Mouse (Mus musculus): ENCODE results near the gene Clptm1.

Clptm1 gene

DNA sequence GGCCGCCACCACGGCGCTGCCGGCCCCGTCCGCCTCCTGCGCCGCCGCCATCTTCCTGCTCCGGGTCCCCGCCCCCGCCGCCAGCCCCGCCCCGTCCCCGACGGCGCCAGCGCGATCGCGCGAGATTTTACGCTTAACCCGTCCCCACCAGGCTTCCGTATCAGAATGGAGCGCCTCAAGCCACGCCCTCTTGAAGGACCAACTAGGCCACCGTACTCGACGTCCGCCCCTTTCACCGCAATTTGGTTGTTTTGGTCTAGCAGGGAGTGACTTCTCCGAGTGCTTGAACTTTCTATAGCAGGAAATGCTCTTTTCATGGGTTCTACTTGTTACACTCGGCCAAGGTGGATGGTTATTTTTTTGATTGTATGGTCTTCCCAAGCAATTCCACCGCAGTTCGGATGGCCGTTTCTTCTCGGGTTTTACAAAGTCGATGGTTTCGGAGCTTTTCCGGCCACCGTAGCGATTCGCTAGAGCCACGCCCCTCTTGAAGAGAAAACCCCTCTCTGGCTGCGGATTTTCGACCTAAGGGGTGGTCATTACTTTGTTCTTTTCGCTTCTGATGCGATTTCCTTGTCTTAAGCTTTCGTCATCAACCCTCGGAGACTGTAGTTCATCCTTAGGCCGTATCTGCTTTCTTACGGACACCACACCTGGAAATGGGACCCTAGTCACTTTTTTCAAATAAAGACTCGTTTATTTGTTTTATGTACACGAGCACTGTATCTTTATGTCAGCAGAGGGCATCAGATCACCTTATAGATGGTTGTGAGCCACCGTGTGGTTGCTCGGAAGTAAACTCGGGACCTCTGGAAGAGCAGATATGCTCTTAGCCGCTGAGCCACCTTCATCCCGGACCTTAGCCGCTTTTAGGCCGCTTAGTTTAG lies at the start of gene Clptm1:
TSS of gene Clptm1 (minus strand) at position 79 of the 887 bp plus-strand sequence.
- in situ Hi-C loops (cut with MboI; ENCODE audit: unreplicated experiment in 2 of 2), result loop anchor here (5.0 to 10.0 kb wide), 6 partner anchors 37 to 207 kb away; partner anchors contain the start of gene Cblc (in 1 of the 2)

DNA sequence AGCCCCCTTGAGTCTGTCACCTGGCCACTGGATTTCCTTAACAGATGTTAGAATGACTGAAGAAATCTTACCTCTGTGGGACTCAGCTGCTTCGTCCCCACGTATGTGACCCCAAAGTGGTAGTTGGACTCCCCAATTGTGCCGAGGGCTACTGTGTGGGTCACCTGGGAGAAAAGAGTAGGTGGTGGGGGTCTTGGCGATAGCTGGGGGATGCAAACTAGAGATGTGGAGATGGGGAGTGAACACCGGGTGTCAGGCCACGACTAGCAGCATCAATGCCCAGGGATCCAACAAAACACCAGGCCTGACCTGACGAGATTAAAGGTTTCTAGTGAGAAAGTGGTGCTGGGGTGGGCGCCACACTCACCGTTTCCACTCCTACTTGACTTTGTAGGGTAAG lies 48.8 kb upstream of the Clptm1 start:
- in situ Hi-C loops (cut with MboI; ENCODE audit: unreplicated experiment in 2 of 2), result loop anchor here (5.0 kb wide), 3 partner anchors 46 to 211 kb away; partner anchors contain the start of gene Clptm1 (in 1 of the 2)

DNA sequence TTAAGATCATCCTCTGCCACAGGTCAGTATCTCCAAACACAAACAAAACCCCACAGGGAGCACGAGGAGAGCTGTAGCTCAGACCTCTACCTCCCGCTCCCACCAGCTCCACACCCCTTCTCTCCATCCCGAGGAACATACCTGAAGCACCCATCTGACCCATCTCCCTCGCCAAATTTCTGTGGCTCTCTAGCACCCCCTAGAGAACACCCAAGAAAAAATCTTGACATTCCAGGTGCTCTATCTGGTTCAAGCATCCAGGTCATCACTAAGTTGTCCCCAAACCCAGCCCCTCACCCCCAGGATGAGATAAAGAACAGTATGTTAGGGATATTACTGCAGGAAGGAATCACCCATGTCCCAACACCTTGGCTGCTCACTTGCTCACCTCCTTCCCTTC lies 48.4 kb upstream of the Clptm1 start:
- in situ Hi-C loops (cut with MboI; ENCODE audit: unreplicated experiment in 2 of 2), result loop anchor here (5.0 kb wide), 3 partner anchors 46 to 211 kb away; partner anchors contain the start of gene Clptm1 (in 1 of the 2)

DNA sequence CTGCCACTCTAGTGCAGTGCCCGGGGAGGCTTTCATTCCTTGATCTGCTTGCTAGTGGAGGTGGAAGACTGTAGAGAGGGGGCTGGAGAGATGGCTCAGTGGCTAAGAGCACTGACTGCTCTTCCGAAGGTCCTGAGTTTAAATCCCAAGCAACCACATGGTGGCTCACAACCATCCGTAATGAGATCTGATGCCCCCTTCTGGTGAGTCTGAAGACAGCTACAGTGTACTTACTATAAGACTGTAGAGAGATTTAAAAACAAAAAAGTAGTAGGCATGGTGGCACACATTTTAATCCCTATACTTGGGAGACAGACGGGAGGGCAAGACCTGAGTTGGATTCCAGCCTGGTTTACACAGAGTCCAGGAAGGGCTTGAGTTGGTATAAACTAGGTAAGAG lies 47.6 kb upstream of the Clptm1 start:
- in situ Hi-C loops (cut with MboI; ENCODE audit: unreplicated experiment in 2 of 2), result loop anchor here (5.0 kb wide), 3 partner anchors 45 to 210 kb away; partner anchors contain the start of gene Clptm1 (in 1 of the 2)

DNA sequence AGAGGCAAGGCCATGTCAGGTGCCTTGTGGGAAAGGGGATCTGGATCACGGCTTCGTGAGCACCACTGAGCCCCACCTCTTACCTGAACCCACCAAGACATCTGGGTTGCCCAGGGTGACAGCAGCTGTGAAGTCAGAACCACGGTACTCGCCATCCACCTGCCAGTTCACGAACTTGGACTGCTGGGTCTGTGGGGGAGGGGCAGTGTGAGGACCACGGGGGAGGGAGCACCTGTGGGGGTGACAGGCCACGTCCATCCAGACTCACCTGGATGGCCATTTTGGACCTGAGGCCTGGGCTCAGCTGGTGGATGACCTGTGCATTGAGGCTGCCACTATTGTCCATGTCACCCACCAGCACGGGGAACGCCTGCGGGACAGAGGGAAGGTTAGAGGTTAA lies 45.8 kb upstream of the Clptm1 start:
- in situ Hi-C loops (cut with MboI; ENCODE audit: unreplicated experiment in 2 of 2), result loop anchor here (5.0 kb wide), 3 partner anchors 43 to 208 kb away; partner anchors contain the start of gene Clptm1 (in 1 of the 2)

DNA sequence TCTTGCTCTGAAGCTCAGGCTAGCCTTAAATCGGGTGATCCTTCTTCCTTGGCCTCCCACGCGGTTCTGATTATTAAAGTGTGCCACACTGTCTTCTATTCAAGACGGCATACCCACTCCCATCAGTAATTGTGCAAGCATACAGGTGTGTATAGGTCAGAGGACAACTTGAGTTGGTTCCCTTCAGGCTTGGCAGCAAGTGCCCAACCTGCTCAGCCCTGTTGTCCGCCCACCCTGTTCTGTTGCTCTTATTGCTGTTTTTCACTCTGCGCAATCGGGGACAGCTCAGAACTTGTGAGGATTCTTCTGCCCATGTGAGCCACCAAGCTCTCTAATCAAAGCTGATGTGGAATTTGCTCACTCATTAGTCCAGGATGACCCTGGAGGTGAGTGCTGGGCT lies 40.4 kb upstream of the Clptm1 start:
- in situ Hi-C loops (cut with MboI; ENCODE audit: unreplicated experiment in 2 of 2), result no loop called here

DNA sequence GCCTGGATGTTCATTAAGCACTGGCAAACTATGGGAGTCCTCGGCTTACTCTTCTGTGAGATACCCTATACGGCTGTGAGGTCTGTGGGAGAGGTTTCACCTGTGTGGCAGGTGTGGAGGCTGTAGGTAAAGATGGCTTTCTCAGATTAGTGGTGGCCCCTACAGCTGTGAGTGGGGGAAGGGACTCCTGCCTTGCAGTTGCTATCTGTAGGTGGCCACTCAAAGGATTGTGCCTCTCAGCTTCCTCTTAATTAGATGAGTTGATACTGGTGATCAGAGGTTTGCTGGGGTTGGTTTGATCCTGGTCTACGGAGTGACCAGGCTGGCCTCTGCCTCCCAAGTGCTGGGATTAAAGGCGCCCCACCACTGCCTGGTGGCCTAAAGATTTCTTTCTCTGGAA lies 39.6 kb upstream of the Clptm1 start:
- in situ Hi-C loops (cut with MboI; ENCODE audit: unreplicated experiment in 2 of 2), result loop anchor here in 1 of 2 experiments (5.0 kb wide), 1 partner anchor 37 kb away; the partner anchor contains the start of gene Clptm1

DNA sequence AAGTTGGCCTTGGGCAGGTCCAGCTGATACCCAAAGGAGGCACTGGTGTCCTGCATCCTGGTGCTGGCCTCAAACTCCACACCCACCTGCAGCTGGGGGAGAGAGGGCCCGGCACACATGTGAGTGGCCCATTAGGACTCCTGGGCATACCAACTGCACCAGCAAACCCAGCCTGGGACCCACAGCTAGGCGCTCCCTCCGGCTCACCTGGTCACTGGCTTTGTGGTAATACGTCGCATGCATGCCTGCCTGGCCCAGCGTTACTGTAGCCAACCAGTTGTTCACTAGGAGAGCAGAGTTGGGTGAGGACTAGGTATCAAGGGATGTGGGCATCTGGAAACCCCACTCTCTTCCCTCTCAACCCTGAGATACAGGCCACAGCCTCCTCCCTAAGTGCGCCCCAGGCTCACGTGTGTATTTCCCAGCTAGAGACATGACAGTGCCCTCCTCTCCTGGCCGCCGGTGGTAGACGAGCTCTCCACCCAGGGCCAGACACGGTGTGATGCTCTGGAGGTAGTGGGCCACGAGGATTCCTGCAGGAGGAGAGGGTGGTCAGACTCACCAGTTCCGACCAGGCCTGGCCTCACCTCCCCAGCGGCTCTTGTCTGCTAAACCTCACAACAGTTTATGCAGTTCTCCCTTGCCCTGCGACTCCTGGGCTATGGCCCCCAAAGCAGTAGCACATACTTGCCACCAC lies 38.2 kb upstream of the Clptm1 start:
- in situ Hi-C loops (cut with MboI; ENCODE audit: unreplicated experiment in 2 of 2), result loop anchor here in 1 of 2 experiments (5.0 kb wide), 1 partner anchor 36 kb away; the partner anchor contains the start of gene Clptm1

DNA sequence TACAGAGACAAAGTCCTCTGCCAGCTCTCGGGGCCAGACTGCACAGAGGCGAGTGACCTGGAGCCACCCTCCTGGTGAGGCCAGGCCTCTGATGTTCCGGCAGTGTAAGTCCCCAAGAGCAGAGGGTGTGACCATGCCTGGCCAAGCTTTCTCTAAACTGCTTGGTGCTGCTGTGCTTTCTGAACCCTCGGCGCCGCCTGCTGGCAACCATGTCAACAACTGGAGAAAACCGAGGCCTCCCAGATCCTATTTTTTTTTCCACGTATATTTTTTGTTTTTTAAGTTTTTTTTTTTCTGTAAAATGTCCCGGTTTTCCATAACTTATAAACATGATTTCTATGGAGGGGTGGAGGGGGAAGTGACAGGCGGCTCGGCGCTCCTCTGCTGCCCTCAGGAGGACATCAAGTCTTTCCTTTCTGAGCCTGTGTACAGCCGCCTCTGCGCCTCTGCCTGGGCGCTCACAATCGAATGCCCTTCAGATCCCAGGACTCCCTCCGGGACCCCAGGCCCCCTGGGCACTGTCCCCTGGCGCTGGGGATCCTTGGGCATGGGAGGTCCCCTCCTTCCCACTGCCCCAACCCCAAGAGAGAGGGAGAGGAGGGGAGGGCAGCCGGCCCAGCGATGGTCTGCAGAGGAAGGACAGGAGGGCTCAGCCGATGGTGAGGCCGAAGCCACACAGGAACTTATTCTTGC lies 36.4 kb upstream of the Clptm1 start:
- in situ Hi-C loops (cut with MboI; ENCODE audit: unreplicated experiment in 2 of 2), result loop anchor here in 1 of 2 experiments (5.0 kb wide), 1 partner anchor 34 kb away; the partner anchor contains the start of gene Clptm1

DNA sequence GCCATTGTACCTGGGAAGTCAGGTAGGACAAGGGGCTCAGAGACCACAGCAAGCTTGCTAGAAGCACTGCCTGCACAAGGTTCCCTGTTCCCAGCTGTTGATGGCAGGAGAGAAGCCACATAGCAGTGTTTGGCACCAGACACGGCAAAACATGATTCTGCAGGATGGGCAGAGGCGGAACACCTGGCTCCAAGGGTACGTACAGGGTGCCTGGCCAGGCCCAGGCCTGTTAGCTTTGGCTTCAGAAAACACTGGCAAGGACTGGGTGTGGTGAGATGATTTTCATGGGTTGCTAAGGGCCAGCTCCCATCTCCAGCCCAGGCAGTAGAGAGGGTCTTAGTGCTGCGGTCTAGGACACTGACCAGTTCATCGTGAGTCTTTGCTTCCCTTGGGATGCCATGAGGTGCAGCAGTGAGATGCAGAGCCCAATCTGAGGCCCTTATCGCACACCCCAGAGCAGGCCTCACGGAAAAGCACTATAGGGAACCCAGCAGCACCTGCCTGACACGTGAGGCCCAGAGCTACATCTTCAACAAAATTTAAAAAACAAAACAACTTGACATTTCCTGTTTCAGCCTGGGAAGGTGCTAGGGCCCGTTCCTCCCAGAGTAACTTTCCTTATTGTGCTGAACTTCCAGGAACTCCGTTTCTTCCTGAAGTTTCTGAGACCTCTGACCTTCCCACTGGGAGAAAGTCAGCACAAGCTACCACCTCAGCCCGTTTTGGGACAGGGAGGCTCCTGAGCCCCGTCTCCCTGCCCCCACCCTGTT lies 35.7 kb upstream of the Clptm1 start:
- in situ Hi-C loops (cut with MboI; ENCODE audit: unreplicated experiment in 2 of 2), result loop anchor here in 1 of 2 experiments (5.0 kb wide), 1 partner anchor 33 kb away; the partner anchor contains the start of gene Clptm1

DNA sequence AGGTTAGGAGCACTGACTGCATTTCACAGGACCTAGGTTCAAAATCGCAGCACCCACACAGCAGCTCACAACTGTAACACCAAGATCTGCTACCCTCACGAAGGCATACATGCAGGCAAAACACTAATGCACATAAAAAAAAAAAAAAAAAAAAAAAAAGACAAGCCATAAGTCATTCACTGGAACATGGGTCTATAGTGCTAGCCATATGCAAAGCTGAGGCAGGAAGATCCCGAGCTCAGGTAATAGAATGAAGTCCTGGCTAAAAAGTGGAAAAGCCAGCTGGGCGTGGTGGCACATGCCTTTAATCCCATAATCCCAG lies 35.0 kb upstream of the Clptm1 start:
- in situ Hi-C loops (cut with MboI; ENCODE audit: unreplicated experiment in 2 of 2), result loop anchor here in 1 of 2 experiments (5.0 kb wide), 1 partner anchor 32 kb away; the partner anchor contains the start of gene Clptm1

DNA sequence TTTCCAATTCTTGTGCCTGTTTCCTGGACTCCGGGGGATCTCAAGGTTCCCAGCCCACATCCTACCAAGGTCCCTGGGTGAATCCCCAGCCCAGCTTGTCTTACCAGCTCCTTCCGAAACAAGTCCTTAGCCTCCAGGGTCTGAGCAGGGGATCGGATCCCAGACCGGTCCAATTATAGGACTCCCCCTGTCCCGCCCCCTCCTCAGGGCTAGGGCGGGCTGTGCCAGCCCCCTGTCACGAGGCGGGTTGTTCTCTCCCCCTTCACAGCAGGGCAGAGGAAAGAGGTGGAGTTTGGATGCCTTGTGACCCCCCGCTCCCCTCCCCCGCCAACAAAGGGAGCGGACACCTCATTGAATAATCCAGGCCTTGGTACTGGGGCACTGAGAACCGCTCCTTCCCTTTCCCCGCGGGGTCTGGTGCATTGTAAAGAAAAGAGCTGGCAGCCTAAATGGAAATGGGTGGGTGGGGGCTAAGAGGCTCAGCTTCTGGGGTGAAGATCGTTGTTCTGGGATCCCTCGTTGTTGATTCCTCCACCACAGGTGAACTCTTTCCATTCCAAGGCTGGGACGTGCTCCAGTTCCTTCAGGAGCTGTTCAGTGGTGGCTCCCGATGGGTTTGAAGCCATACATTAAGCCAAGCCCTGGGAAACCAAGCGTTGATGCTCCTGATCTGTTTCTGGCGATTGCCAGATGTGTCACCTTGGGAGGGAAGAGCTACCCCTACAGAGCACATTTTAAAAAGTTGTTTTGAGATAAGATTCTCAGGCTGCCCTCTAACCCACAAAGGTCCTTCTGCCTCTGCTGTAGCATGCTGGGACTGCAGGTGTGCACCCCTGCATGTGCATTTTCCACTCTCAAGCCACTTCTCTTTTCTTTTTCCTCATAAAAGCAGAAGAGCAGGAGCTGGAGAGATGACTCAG lies 34.3 kb upstream of the Clptm1 start, which contains the start of gene Apoe:
TSS of gene Apoe (minus strand) at position 282 of the 920 bp plus-strand sequence.
- in situ Hi-C loops (cut with MboI; ENCODE audit: unreplicated experiment in 2 of 2), result no loop called here

DNA sequence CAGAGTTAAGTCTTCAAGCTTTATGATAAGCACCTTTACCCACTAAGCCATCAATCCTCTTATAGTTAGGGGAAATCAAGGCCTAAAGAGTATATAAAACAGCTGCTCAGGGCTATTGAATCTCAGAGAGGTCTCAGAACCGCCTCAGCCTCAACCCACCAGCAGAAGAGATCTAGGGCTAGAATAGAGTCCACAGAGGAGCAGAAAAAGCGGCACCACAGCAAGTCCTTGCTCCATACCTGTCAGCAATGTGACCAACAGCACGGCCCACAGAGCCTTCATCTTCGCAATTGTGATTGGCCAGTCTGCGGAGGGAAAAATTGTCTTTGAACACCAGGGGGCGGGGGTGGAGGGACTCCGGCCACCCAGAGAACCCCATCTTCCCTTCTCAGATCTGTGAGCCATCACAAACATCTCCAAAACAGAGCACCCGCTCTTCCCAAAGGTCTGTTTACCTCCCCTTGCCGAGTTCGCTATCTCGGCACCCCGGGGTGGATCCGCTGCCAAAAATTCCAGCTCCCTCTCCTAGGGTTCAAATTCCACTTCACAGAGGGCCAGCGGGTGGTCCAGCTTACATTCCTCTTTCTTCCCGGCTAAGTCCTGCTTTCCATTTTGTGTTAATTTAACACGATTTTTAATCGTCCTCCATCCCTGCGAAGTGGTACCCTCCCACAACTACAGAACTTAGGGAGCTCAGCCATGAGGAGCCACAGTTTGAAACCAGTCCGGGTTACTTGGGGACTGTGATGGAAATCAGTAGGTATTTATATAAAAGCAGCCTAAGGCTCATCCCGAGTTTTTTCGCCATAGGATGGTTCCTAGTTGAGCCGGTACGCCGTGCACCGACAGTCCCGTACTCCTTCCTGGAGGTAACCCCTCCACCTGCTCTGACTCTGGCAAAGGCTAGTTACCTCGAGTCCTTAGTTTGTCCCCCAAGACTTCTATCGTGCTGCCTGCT lies 33.4 kb upstream of the Clptm1 start:
- in situ Hi-C loops (cut with MboI; ENCODE audit: unreplicated experiment in 2 of 2), result no loop called here

DNA sequence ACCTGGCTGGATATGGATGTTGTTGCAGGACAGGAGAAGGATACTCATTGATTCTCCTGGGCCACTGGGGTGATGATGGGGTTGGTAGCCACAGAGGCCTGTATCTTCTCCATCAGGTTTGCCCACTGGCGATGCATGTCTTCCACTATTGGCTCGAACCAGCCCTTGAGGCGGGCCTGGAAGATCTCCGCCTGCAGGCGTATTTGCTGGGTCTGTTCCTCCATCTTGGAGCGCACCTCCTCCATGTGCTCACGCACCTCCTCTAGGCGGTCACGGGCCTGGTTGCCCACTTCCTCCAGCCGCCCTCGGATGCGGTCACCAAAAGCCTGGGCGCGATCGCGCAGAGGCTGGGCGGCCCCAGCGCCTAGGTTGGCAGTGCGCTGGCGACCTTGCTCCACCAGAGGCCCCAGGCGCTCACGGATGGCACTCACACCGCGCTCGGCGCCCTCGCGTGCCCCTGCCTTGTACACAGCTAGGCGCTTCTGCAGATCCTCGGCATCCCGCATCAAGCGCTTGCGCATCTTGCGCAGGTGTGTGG lies 31.6 kb upstream of the Clptm1 start:
- in situ Hi-C loops (cut with MboI; ENCODE audit: unreplicated experiment in 2 of 2), result no loop called here

DNA sequence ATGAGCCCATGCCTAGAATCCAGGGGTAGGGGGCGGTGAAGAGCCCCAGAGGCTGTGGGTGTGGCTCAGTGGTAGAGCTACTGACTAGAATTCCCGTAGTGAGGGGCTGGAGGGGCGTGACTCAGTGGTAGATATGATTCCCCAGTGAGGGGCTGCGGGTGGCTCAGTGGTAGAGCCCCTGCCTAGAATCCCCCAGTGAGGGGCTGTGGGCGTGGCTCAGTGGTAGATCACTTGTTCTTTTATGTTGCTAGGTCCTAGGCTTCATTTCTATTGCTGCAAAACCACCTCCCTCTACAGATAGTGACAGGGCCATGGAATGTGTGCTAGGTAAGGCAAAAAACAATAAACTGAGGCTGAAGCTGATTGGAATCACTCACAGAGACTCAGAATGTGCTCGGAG lies 31.0 kb upstream of the Clptm1 start:
- in situ Hi-C loops (cut with MboI; ENCODE audit: unreplicated experiment in 2 of 2), result no loop called here

DNA sequence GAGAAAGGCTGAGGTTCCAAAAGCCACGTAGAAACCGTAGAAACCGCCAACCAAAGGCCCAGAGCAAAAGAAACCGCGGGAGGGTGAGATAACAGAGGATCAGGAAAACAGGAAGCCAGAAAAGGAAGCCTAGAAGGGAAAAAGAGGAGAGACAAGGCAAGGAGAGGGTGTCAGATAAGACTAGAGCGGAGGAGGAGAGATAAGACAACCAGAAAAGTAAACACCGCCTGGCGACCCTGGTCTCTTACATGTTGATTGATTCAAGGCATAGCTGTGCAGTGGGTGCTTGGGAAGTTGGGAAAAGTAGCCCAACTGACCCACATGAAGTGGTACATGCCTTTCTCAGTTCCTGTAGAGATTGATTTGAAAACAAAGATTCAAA lies 30.4 kb upstream of the Clptm1 start:
- in situ Hi-C loops (cut with MboI; ENCODE audit: unreplicated experiment in 2 of 2), result no loop called here

All from v-Abl transformed pro-B cells (cell line).